Mouse (Mus musculus) intestine, embryonic 14.5 days (tissue): ENCODE measurements around the gene Pan3. TPM values are rescaled to one million over a fixed set of nuclear protein-coding genes. Genes with fewer than 3 reads are reported as not detected.
A peak's percentile ranks its signal among the peaks of the same experiment; 100 is the strongest.

Experiments used
- ATAC-seq: fragments of 200-750 bp; cut with Nextera tagmentation; replicated peaks from 2 replicates; pipeline ENCODE4 v1.8.0; 2017; ENCODE audit warnings: low read depth, moderate number of reproducible peaks, moderate TSS enrichment, moderate library complexity; ENCODE audit not compliant: low FRiP score, low TSS enrichment
- DNase-seq: peaks from one replicate; pipeline ENCODE4 v3.0.0-alpha.2; 2018; ENCODE audit warnings: low spot score
- H3K27ac ChIP-seq: fragments of 300-500 bp; sonication (generic); 2 replicates; pipeline ENCODE4 v1.5.1; 2014; ENCODE audit warnings: low read depth, mild to moderate bottlenecking, control low read depth
- H3K27me3 ChIP-seq: fragments of 300-500 bp; sonication (generic); replicated peaks from 2 replicates; pipeline ENCODE4 v1.6.1; 2014; ENCODE audit warnings: low read length, control low read depth; ENCODE audit not compliant: control insufficient read depth, insufficient read depth
- H3K36me3 ChIP-seq: fragments of 300-500 bp; sonication (generic); 2 replicates; pipeline ENCODE4 v1.6.1; 2014; ENCODE audit warnings: low read length, control low read depth; ENCODE audit not compliant: control insufficient read depth, insufficient read depth
- H3K4me1 ChIP-seq: fragments of 300-500 bp; sonication (generic); replicated peaks from 2 replicates; pipeline ENCODE4 v1.6.1; 2014; ENCODE audit warnings: low read length, control low read depth, mixed read lengths; ENCODE audit not compliant: control insufficient read depth, insufficient read depth
- H3K4me2 ChIP-seq: fragments of 300-500 bp; sonication (generic); 2 replicates; pipeline ENCODE4 v1.6.1; 2014; ENCODE audit warnings: low read length
- H3K4me3 ChIP-seq: fragments of 300-500 bp; sonication (generic); 2 replicates; pipeline ENCODE4 v1.5.1; 2014; ENCODE audit warnings: low read depth, low read length, control low read depth, mixed read lengths
- H3K9ac ChIP-seq: fragments of 300-500 bp; sonication (generic); 2 replicates; pipeline ENCODE4 v1.6.1; 2014; ENCODE audit warnings: mild to moderate bottlenecking, low read length
- H3K9me3 ChIP-seq: fragments of 300-500 bp; sonication (generic); 2 replicates; pipeline ENCODE4 v1.6.1; 2016; ENCODE audit warnings: low read length, control low read depth; ENCODE audit not compliant: control insufficient read depth
- WGBS: fragments of 180-500 bp; shearing (Covaris S2); extraction: QIAGEN DNeasy Blood & Tissue Kit; methylation state at CpG from one replicate; pipeline ENCODE4 v1.1.7; 2014; 5-methylcytosine and 5-hydroxymethylcytosine counted together
- polyA plus RNA-seq: library from polyadenylated mRNA; unstranded; fragments of >200 nt; fragmentation: Nextera tagmentation; extraction: Ambion mirVana; gene quantifications from 2 replicates; pipeline ENCODE4 v1.2.1, GENCODE M21; 2014

The Pan3 gene
- polyA plus RNA-seq, 1 experiment from 2014 or later: 75.0 TPM

- H3K27me3 ChIP-seq: no peaks in the 10 kb centered on the region
- H3K36me3 ChIP-seq: no peaks in the 10 kb centered on the region
- no peak overlapping the region for H3K4me2 ChIP-seq
- H3K27ac ChIP-seq: no peak overlapping the region
- WGBS: 44% methylated on average over 10 of the region's 10 CpGs
- H3K9ac ChIP-seq: no peak overlapping the region
- no peak for ATAC-seq
- no peak for DNase-seq
- H3K4me1 ChIP-seq: no peaks in the 10 kb centered on the region
- no peaks in the 10 kb centered on the region for H3K9me3 ChIP-seq
- H3K4me3 ChIP-seq: no peak overlapping the region
Observed at GRCm38 (mm10) chr5:147418394-147419121, 11.4 kb upstream of the Pan3 start.

- no peaks in the 10 kb centered on the region for H3K27me3 ChIP-seq
- DNase-seq (no peak), ATAC-seq (no peak)
- H3K9ac ChIP-seq: no peak overlapping the region
- no peak overlapping the region for H3K4me2 ChIP-seq
- no peaks in the 10 kb centered on the region for H3K4me1 ChIP-seq
- 24% methylated on average over 6 of the region's 6 CpGs for WGBS
- H3K36me3 ChIP-seq: no peaks in the 10 kb centered on the region
- H3K9me3 ChIP-seq: no peaks in the 10 kb centered on the region
- no peak overlapping the region for H3K4me3 ChIP-seq
- H3K27ac ChIP-seq: no peak overlapping the region
Observed at GRCm38 (mm10) chr5:147423612-147424011, 6.3 kb upstream of the Pan3 start.

GRCm38 (mm10) chr5:147426048-147426805, 3.7 kb upstream of the Pan3 start:
- 80% methylated on average over 4 of the region's 4 CpGs for WGBS
- ATAC-seq: no peak
- H3K27me3 ChIP-seq: no peaks in the 10 kb centered on the region
- peaks cover 7% of the 10 kb centered on the region for H3K4me1 ChIP-seq
- no peak for DNase-seq
- H3K9ac ChIP-seq: no peak overlapping the region
- H3K4me2 ChIP-seq: no peak overlapping the region
- no peak overlapping the region for H3K27ac ChIP-seq
- no peak overlapping the region for H3K4me3 ChIP-seq
- H3K36me3 ChIP-seq: no peaks in the 10 kb centered on the region
- H3K9me3 ChIP-seq: no peaks in the 10 kb centered on the region

GRCm38 (mm10) chr5:147430361-147430935, 487 bp downstream of the Pan3 start:
- Histone ChIP-seq H3K9ac (peak overlapping the region; percentile 97), H3K4me3 (peak overlapping the region; percentile 95), H3K9me3 (no peaks in the 10 kb centered on the region), H3K27me3 (no peaks in the 10 kb centered on the region), H3K4me1 (peaks cover 33% of the 10 kb centered on the region), H3K36me3 (peaks cover 2% of the 10 kb centered on the region; the same call in 1 of the 2 replicates), H3K4me2 (peak overlapping the region; percentile 77), H3K27ac (peak overlapping the region; percentile 97)
- WGBS: under 1% methylated on average over 66 of the region's 91 CpGs
- DNase-seq: peak; percentile 79
- ATAC-seq: peak; percentile 85

- Histone ChIP-seq H3K27me3 (no peaks in the 10 kb centered on the region), H3K4me2 (peak overlapping the region; percentile 77), H3K4me3 (peak overlapping the region; percentile 95), H3K9ac (peak overlapping the region; percentile 97), H3K27ac (peak overlapping the region; percentile 97), H3K9me3 (no peaks in the 10 kb centered on the region), H3K4me1 (peaks cover 38% of the 10 kb centered on the region), H3K36me3 (peaks cover 2% of the 10 kb centered on the region; the same call in 1 of the 2 replicates)
- DNase-seq: peak; percentile 74
- peak; percentile 63 for ATAC-seq
- under 1% methylated on average over 66 of the region's 68 CpGs for WGBS
Observed at GRCm38 (mm10) chr5:147430936-147431839, 1.2 kb downstream of the Pan3 start.

GRCm38 (mm10) chr5:147432927-147433326, 3.0 kb downstream of the Pan3 start:
- Histone ChIP-seq H3K36me3 (peaks cover 2% of the 10 kb centered on the region; the same call in 1 of the 2 replicates), H3K9me3 (no peaks in the 10 kb centered on the region), H3K27me3 (no peaks in the 10 kb centered on the region), H3K9ac (no peak overlapping the region), H3K4me1 (peaks cover 44% of the 10 kb centered on the region), H3K4me2 (no peak overlapping the region), H3K4me3 (no peak overlapping the region), H3K27ac (no peak overlapping the region)
- WGBS: 89% methylated on average over 8 of the region's 8 CpGs
- ATAC-seq (no peak), DNase-seq (no peak)

GRCm38 (mm10) chr5:147435224-147435623, 5.3 kb downstream of the Pan3 start:
- 57% methylated on average over 4 of the region's 4 CpGs for WGBS
- Histone ChIP-seq H3K4me1 (peaks cover 41% of the 10 kb centered on the region), H3K4me2 (no peak overlapping the region), H3K9me3 (no peaks in the 10 kb centered on the region), H3K27me3 (no peaks in the 10 kb centered on the region), H3K36me3 (peaks cover 2% of the 10 kb centered on the region; the same call in 1 of the 2 replicates), H3K4me3 (no peak overlapping the region), H3K9ac (no peak overlapping the region), H3K27ac (no peak overlapping the region)
- ATAC-seq (no peak), DNase-seq (no peak)

GRCm38 (mm10) chr5:147435751-147436150, 5.8 kb downstream of the Pan3 start:
- Histone ChIP-seq H3K36me3 (peaks cover 2% of the 10 kb centered on the region; the same call in 1 of the 2 replicates), H3K4me2 (no peak overlapping the region), H3K4me1 (peaks cover 41% of the 10 kb centered on the region), H3K27ac (no peak overlapping the region), H3K4me3 (no peak overlapping the region), H3K27me3 (no peaks in the 10 kb centered on the region), H3K9ac (no peak overlapping the region), H3K9me3 (no peaks in the 10 kb centered on the region)
- 50% methylated on average over 2 of the region's 2 CpGs for WGBS
- DNase-seq: no peak
- ATAC-seq: no peak
